Mouse (Mus musculus) hindlimb bud, embryonic 11.5 days (tissue): ENCODE data around the gene Dpy19l2.
"Not testable (repeated sequence)": the region's sequence is repeated elsewhere in the genome, so short reads cannot be mapped to it uniquely, and the experiment has no call there.

Experiments used
- DNase-seq: peaks from one replicate; pipeline ENCODE4 v3.0.0-alpha.2; 2012; ENCODE audit warnings: low read depth, low spot score; ENCODE audit errors: extremely low spot score

Gene Dpy19l2

DNA sequence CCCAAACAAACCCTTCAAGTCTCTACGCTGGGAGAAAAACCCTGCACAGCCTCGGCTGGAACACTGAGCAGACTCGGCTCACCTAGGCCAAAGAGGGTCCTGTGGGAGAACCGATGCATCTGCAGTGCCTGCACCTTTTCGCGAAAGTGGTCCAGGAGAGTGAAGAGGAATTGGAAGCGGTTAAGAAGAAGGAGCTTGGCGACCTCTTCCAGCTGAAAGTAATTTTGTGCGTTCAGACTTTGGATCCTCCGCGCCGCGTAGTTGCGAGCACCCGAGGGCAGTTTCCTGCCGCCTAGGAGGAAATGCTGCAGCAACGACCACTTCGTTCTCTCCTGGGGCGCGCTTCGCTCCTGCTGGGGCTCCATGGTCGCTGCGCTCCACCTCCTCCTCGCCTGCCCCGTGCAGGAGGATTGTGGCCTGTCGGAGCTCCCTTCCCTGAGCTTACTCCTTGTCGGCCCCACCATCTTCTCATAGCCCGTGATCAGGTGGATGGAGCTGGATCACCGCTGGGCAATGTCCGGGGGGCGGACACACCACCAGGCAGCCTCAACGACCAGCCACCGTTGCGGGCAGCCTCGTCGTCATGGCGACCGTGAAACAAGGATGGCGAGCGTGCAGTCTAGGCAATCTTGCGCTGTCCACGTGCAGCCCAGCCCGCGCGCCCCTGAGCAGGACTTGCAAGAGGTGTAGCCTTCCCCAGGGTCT lies at the start of gene Dpy19l2:
Dpy19l2 (minus strand) TSS at position 594 of the 705 bp plus-strand sequence.
- DNase-seq = no peak

DNA sequence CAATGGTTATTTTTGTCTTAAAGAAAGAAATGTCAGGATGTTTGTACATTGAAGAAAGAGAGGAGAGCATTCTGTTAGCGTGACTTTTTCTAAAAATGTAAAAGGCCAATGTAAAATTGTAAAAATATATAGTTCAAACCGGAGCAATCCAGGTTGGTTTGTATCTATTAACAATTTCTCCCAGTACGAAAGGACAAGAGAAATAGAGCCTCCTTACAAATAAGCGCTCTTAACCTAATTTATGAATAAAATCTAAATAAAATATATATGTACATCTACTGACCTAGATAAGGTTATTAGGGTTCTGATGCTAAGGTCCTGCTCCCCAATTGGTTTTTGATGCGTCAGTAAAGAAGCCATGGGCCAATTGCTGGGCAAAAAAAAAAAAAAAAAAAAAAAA lies 48.9 kb upstream of the Dpy19l2 start:
- DNase-seq = no peak

DNA sequence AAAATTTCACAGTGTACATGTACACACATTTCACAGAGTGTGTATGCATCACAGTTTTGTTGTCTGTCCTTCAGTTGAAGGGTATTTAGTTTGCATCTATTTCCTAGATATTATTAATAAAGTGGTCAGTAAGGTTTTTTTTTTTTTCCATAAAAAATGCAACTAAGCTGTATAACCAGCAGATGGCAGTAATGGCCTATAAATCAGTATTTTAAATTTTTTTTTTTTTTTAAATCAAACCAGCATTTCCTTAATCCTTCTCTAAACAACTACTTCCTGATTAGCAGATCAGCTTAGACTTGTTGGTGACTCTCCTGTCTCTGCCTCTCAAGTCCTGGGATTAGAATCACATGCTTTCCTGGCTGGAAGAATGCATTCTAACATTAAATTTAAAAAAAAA lies 5.2 kb upstream of the Dpy19l2 start:
- DNase-seq = no peak

DNA sequence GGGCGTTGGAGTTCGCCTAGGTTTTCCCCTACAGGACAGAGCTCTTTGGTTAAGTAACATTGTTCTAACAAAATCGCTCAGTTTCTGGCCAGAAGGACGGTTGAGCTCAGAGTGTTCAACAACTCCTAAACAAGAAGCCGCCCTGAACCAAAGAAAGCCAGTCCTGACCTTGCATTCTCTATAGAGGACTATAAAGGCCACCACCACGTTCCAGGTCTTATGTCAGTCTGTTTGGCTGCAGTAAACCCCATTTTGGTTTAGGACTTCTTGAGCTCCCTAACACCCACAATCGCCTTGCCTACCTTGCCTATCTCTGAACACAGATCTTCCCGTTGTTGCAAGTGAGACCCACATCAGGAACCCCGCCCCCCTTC lies 299 bp upstream of the Dpy19l2 start:
- no peak for DNase-seq

DNA sequence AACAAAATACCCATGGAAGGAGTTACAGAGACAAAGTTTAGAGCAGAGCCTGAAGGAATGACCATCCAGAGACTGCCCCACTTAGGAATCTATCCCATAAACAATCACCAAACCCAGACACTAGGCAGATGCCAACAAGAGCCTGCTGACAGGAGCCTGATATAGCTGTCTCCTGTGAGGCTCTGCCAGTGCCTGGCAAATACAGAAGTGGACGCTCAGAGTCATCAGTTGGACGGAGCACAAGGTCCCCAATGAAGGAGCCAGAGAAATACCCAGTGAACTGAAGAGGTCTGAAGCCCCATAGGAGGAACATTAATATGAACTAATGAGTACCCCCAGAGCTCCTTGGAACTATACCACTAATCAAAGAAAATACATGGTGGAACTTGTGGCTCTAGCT lies 58.8 kb downstream of the Dpy19l2 start:
- DNase-seq = not testable (repeated sequence)

DNA sequence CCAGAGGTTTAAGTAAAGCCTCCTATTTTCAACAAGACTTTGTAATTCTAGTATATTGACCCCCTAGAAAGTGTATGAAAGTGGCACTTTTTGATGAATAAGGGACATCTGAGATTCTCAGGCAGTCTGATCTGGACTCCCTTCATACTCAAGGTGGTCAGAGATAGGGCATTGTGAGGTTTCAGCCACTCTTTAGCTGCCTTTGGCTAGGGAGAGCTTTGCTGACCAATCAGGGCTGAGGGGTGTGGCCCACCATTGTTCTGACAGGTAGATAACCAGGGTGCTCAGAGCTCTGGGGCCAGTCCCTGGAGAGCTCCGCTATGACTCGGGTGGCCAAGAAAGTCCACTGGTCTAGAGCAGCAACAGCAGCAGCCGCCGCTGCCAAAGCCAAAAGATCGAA lies 71.2 kb downstream of the Dpy19l2 start, which contains the start of gene Cypt4:
Cypt4 (plus strand) TSS at position 301 of the 400 bp plus-strand sequence.
- no peak for DNase-seq

DNA sequence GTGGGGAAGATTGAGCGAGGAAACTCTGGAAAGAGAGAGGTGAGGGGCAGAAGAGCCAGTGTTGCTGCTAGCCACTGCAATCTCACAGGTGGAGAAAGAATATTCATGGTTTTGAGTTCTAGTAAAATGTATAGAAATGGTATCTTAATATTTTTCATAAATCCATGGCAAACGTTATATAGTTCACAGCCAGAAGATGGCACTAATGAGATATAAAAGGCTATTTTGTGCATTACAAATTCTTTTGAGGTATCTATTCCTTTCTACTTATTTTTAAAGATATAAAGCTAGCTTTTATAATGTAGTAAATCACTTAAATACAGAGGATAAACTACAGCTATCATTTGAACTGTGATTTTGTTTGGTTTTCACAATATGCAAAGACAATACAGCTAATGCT lies 157.9 kb downstream of the Dpy19l2 start:
- no peak for DNase-seq

DNA sequence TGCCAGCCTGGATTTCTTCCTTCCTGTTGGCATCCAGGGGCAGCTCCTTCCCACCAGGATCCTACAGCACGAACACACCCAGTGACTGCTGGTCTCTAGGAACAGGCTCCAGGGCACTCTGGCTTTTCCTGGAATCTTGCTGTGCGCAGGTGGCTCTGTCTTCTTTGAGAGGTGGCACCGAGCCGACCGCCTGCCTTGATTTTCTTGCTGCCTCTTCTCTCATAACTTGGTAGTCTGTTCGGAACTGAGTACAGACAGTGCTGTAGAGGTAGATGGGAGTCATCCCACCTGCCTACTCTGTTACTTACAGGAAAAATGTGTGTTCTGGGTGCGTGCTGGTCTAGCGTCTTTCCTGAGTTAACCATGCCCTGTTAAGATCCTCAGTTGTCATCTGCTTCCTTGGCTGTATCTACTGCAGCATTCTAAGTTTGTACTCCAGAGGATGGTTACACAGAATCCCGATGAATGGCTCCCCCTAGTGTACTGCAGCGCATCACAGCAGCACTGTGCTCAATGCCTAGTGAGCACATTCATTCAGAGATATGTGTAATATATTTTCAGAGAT lies 179.4 kb downstream of the Dpy19l2 start:
- no peak for DNase-seq

DNA sequence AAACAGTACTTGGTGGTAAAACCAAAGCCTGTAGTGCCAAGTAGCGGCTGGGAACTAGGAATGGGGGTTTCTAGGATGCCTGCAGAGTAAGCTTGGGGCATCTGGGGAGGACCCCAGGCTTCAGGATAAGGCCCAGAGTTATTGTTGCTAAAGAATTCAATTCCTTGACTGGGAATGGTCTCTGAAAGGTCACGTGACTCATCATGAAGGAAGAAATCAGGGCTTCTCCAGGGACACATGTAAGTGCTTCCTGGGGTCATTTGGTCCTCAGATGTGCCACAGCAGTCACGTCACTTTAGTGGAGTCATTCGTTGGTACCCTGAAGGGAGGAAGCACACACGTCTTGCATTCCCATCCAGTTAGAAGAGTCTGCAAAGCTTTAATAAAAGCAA lies 182.0 kb downstream of the Dpy19l2 start:
- DNase-seq = no peak

DNA sequence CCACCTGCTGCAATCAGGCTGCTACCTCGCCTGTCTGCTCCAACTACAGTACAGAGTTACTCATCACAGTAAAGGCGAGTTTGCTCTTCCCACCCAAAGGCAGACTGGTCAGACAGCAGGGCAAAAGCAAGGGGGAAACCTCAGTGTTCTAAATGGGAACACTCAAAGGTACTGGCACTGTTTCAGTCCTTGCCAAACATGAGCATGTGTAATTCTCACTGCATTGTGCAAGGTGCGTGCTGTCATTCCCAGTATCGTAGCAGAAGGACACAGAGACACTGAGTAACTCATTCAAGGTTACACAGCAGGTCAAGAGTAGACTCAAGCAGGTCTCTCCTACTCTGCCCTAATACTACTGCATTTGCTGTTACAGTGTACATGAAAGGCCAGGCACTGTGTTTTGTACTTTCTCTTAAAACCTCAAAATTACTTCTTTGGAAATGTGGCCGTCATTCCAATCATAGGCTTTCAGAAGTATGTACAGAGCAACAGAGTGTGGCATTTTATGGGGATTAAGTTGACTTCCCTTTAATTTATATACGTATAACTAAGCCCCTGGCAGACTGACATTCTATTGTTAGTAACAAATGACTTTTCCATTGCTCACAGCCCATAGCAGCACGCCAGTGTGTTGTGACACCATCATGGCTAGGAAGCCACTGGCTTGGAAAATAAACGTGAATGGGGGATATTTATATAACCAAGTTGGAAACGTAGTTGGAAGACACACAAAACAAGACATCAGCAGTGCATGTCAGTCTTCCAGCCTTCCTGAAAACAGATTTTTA lies 182.6 kb downstream of the Dpy19l2 start:
- no peak for DNase-seq

DNA sequence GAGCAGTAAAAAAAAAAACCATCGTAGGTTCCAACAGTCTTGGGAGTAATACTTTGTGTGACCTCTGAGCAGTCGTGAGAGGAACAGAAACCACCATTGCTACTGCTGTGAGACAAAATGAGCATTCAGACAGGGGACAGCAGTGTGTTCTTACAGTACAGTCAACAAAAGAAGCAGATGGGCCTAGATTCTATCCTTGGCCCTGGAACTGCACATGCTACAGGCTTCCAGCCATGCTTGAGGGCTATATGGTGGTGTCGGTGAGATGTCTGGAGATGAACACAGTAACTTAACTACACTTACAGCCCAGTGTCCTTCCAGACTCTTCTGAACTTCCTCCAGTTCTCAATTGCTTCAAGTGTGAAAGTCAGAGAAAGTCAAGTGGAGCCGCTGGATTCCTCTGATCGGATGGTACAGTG lies 184.0 kb downstream of the Dpy19l2 start:
- DNase-seq = no peak

DNA sequence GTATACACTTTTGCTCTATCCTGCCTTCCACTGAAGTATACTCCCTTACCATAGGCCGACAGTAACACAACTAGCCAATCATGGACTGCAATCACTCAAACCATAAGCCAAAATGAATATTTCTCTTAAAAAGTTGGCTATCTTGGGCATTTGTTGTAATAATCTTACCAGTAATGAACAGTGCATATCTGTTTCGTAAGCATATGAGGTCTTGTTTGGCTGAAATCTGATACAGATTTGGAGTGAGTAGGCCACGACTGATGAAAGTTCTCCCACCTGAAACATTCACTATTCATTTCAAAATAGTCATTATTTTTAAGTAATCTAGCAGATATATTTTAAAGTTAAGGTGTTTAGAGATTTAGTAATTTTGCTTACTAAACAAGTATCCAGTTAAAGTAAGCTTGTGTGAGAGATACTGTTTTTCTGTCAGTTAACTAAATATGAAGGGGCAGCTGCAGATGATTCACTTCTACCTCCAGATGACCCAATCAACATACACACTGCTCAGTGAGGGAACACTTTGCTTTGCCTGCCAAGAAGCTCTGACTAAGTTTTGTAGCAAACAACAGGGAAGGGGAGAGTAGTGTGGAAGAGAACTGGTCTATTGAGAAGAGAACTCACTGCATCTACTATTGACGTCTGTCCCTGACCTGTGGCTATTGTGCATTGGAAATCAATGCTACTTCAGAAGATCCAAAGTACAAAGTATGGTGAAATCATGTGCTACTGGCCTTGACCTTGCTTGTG lies 184.5 kb downstream of the Dpy19l2 start:
- no peak for DNase-seq

DNA sequence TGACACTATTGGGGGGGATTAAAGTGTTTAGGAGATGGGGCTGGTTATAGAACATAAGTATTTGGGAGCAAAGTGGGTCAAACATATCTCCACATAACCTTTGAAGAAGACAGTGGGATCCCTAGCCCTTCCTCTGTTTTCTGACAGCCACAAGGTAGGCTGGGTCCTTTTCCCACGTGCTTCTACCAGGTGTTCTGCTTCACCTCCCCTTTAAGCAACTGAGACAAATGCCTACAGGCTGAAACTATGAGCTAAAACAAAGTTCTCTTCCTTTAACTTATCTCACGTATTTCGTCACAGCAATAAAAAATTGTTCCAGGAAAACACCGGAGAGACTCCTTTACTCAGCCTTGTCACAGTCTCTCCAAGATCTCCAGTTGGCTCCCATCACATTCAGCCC lies 187.2 kb downstream of the Dpy19l2 start:
- no peak for DNase-seq
